Mouse (Mus musculus): ENCODE measurements around the gene Aox2. TPM values are rescaled to one million over a fixed set of nuclear protein-coding genes. Genes with fewer than 3 reads are reported as not detected.

Aox2 gene
- polyA plus RNA-seq (2016; fragmentation: Nextera tagmentation; extraction: Ambion mirVana) = 0.04 TPM in 1 of 2 replicates, not detected in the other

- Histone ChIP-seq H3K36me3 (no peaks in the 10 kb centered on the region), H3K4me3 (no peak within 1 kb of the TSS), H3K9me3 (replicated peaks) (no peaks in the 10 kb centered on the region), H3K4me1 (no peaks in the 10 kb centered on the region), H3K9ac (no peak within 1 kb of the TSS), H3K27me3 (no peaks in the 10 kb centered on the region), H3K27ac (no peak within 1 kb of the TSS), H3K4me2 (replicated peaks) (no peak within 1 kb of the TSS)
- WGBS = 71% methylated on average over 5 of the region's 5 CpGs
- no peak for ATAC-seq (ENCODE audit: low FRiP score)
Measured at GRCm38 (mm10) chr1:58278026-58278425, at the start of gene Aox2. TSS of gene Aox2 (plus strand) at chr1:58278326.

- Histone ChIP-seq H3K4me3 (no peak overlapping the region), H3K9me3 (replicated peaks) (no peaks in the 10 kb centered on the region), H3K36me3 (no peaks in the 10 kb centered on the region), H3K27ac (no peak overlapping the region), H3K4me1 (0 out of 2 replicates have a peak, but pooled peaks cover 4% of the 10 kb centered on the region), H3K4me2 (replicated peaks) (no peak overlapping the region), H3K9ac (no peak overlapping the region), H3K27me3 (no peaks in the 10 kb centered on the region)
- no peak for ATAC-seq (ENCODE audit: low FRiP score)
Measured at GRCm38 (mm10) chr1:58228916-58229315, 49.2 kb upstream of the Aox2 start.

GRCm38 (mm10) chr1:58229774-58230173 is 48.4 kb upstream of the Aox2 start:
- WGBS = 92% methylated on average over 4 of the region's 4 CpGs
- Histone ChIP-seq H3K27ac (no peak overlapping the region), H3K9ac (no peak overlapping the region), H3K36me3 (no peaks in the 10 kb centered on the region), H3K27me3 (no peaks in the 10 kb centered on the region), H3K9me3 (replicated peaks) (no peaks in the 10 kb centered on the region), H3K4me2 (replicated peaks) (no peak overlapping the region), H3K4me1 (0 out of 2 replicates have a peak, but pooled peaks cover 4% of the 10 kb centered on the region), H3K4me3 (no peak overlapping the region)
- no peak for ATAC-seq (ENCODE audit: low FRiP score)

- Histone ChIP-seq H3K4me3 (no peak overlapping the region), H3K4me2 (replicated peaks) (no peak overlapping the region), H3K9ac (no peak overlapping the region), H3K27me3 (no peaks in the 10 kb centered on the region), H3K4me1 (0 out of 2 replicates have a peak, but pooled peaks cover 4% of the 10 kb centered on the region), H3K9me3 (replicated peaks) (no peaks in the 10 kb centered on the region), H3K27ac (no peak overlapping the region), H3K36me3 (no peaks in the 10 kb centered on the region)
- ATAC-seq (ENCODE audit: low FRiP score) = no peak
- WGBS = 51% methylated on average over 5 of the region's 5 CpGs
Measured at GRCm38 (mm10) chr1:58230542-58230941, 47.6 kb upstream of the Aox2 start.

- no peak for ATAC-seq (ENCODE audit: low FRiP score)
- Histone ChIP-seq H3K9me3 (replicated peaks) (no peaks in the 10 kb centered on the region), H3K27me3 (no peaks in the 10 kb centered on the region), H3K4me1 (no peaks in the 10 kb centered on the region), H3K27ac (no peak overlapping the region), H3K36me3 (no peaks in the 10 kb centered on the region), H3K4me3 (no peak overlapping the region), H3K4me2 (replicated peaks) (no peak overlapping the region), H3K9ac (no peak overlapping the region)
- 50% methylated on average over 5 of the region's 5 CpGs for WGBS
Measured at GRCm38 (mm10) chr1:58235405-58235804, 42.7 kb upstream of the Aox2 start.

GRCm38 (mm10) chr1:58237527-58238299 is 40.4 kb upstream of the Aox2 start:
- ATAC-seq (ENCODE audit: low FRiP score) = no peak
- no peak overlapping the region for H3K27ac ChIP-seq
- H3K9me3 ChIP-seq (replicated peaks) = no peaks in the 10 kb centered on the region
- 76% methylated on average over 4 of the region's 4 CpGs for WGBS
- no peaks in the 10 kb centered on the region for H3K4me1 ChIP-seq
- H3K4me2 ChIP-seq (replicated peaks) = no peak overlapping the region
- H3K9ac ChIP-seq = no peak overlapping the region
- H3K4me3 ChIP-seq = no peak overlapping the region
- no peaks in the 10 kb centered on the region for H3K27me3 ChIP-seq
- H3K36me3 ChIP-seq = no peaks in the 10 kb centered on the region

GRCm38 (mm10) chr1:58238440-58238839 is 39.7 kb upstream of the Aox2 start:
- Histone ChIP-seq H3K4me3 (no peak overlapping the region), H3K27me3 (no peaks in the 10 kb centered on the region), H3K9me3 (replicated peaks) (no peaks in the 10 kb centered on the region), H3K36me3 (no peaks in the 10 kb centered on the region), H3K27ac (no peak overlapping the region), H3K4me2 (replicated peaks) (no peak overlapping the region), H3K4me1 (no peaks in the 10 kb centered on the region), H3K9ac (no peak overlapping the region)
- 85% methylated on average over 5 of the region's 5 CpGs for WGBS
- ATAC-seq (ENCODE audit: low FRiP score) = no peak

GRCm38 (mm10) chr1:58238961-58239360 is 39.2 kb upstream of the Aox2 start:
- 94% methylated on average over 9 of the region's 9 CpGs for WGBS
- H3K4me2 ChIP-seq (replicated peaks) = no peak overlapping the region
- H3K4me1 ChIP-seq = no peaks in the 10 kb centered on the region

GRCm38 (mm10) chr1:58240347-58240746 is 37.8 kb upstream of the Aox2 start:
- H3K9ac ChIP-seq = no peak overlapping the region
- no peaks in the 10 kb centered on the region for H3K27me3 ChIP-seq
- H3K36me3 ChIP-seq = no peaks in the 10 kb centered on the region
- ATAC-seq (ENCODE audit: low FRiP score) = no peak
- no peaks in the 10 kb centered on the region for H3K9me3 ChIP-seq (replicated peaks)
- no peak overlapping the region for H3K27ac ChIP-seq
- 68% methylated on average over 6 of the region's 6 CpGs for WGBS
- no peak overlapping the region for H3K4me2 ChIP-seq (replicated peaks)
- no peaks in the 10 kb centered on the region for H3K4me1 ChIP-seq
- no peak overlapping the region for H3K4me3 ChIP-seq

More at GRCm38 (mm10) chr1:58238961-58239360, 39.2 kb upstream of the Aox2 start:
- H3K36me3 ChIP-seq = no peaks in the 10 kb centered on the region
- H3K27ac ChIP-seq = no peak overlapping the region
- H3K9me3 ChIP-seq (replicated peaks) = no peaks in the 10 kb centered on the region
- H3K4me3 ChIP-seq = no peak overlapping the region
- ATAC-seq (ENCODE audit: low FRiP score) = no peak
- H3K9ac ChIP-seq = no peak overlapping the region
- no peaks in the 10 kb centered on the region for H3K27me3 ChIP-seq

- WGBS = 80% methylated on average over 3 of the region's 3 CpGs
- no peaks in the 10 kb centered on the region for H3K27me3 ChIP-seq
- no peaks in the 10 kb centered on the region for H3K36me3 ChIP-seq
- no peak overlapping the region for H3K9ac ChIP-seq
- H3K4me1 ChIP-seq = no peaks in the 10 kb centered on the region
- H3K27ac ChIP-seq = no peak overlapping the region
- no peak overlapping the region for H3K4me2 ChIP-seq (replicated peaks)
- H3K4me3 ChIP-seq = no peak overlapping the region
- H3K9me3 ChIP-seq (replicated peaks) = no peaks in the 10 kb centered on the region
- ATAC-seq (ENCODE audit: low FRiP score) = no peak
Measured at GRCm38 (mm10) chr1:58244487-58244886, 33.6 kb upstream of the Aox2 start.

- no peaks in the 10 kb centered on the region for H3K36me3 ChIP-seq
- no peaks in the 10 kb centered on the region for H3K9me3 ChIP-seq (replicated peaks)
- ATAC-seq (ENCODE audit: low FRiP score) = no peak
- H3K4me2 ChIP-seq (replicated peaks) = no peak overlapping the region
- H3K4me1 ChIP-seq = no peaks in the 10 kb centered on the region
- no peak overlapping the region for H3K27ac ChIP-seq
- no peak overlapping the region for H3K4me3 ChIP-seq
- H3K9ac ChIP-seq = no peak overlapping the region
- no peaks in the 10 kb centered on the region for H3K27me3 ChIP-seq
- WGBS = 69% methylated on average over 1 of the region's 1 CpGs
Measured at GRCm38 (mm10) chr1:58248518-58248917, 29.6 kb upstream of the Aox2 start.

- H3K4me3 ChIP-seq = no peak overlapping the region
- H3K27me3 ChIP-seq = no peaks in the 10 kb centered on the region
- H3K9me3 ChIP-seq (replicated peaks) = no peaks in the 10 kb centered on the region
- H3K4me2 ChIP-seq (replicated peaks) = no peak overlapping the region
- H3K27ac ChIP-seq = no peak overlapping the region
- no peaks in the 10 kb centered on the region for H3K36me3 ChIP-seq
- no peaks in the 10 kb centered on the region for H3K4me1 ChIP-seq
- 65% methylated on average over 11 of the region's 11 CpGs for WGBS
- ATAC-seq (ENCODE audit: low FRiP score) = no peak
- H3K9ac ChIP-seq = no peak overlapping the region
Measured at GRCm38 (mm10) chr1:58253466-58253865, 24.7 kb upstream of the Aox2 start.

All from hindbrain, embryonic 12.5 days (tissue).